Mouse (Mus musculus) left cerebral cortex, postnatal 25 days (tissue): ENCODE measurements at regions not wholly inside any gene's neighbourhood (a gene's known extent, or its start where the extent isn't known, plus 50 kb on each side); places are given as distances from the start of the nearest gene placed in this dataset.

Experiments
- DNase-seq, 2 experiments: peaks; one replicate each; pipeline ENCODE4 v3.0.0; 2022; ENCODE audit warnings: low spot score in 2 of 2, mixed read lengths in 1 of 2
- intact Hi-C: fragments of 180-260 bp; cut with DNase I; formaldehyde crosslinking; loops from one replicate; pipeline ENCODE4 v1.15.1; 2025

GRCm38 (mm10) chr13:26714056-26714455 is 55.9 kb downstream of the Hdgfl1 start:
- intact Hi-C loops, result no loop called here
- peak; percentile 40 to 79 for DNase-seq

DNA sequence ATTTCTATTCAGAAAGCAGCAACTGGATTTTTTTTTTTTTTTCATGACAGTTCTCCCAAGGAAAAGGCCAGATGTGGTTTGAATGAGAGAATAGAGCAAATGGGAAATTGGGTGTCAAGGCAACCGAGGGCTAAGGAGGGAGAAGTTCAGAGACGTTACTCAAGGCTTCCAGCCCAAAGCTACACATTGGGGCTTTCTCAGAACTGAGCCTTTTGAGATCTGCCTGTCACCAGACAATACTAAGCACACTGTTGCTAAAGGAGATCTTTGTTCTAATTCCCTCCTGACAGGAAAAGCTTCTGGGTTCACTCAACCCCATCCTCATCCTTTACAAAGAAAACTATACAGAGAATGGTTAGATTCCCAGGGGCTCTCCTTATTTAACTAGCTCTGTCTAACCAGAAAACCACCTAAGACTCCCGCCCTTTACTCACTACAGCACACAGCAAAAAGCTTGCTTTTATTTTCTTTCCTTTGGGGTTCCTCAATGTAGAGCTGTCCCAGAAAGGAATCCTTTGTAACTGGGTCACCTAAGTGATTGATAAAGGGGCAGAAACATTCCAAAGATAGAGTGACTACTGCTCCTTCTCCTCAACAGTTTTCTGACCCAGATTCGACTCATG is 70.8 kb downstream of the Hdgfl1 start:
- intact Hi-C loops, result no loop called here
- no peak for DNase-seq

- intact Hi-C loops, result no loop called here
- no peak for DNase-seq
These were observed 110.5 kb downstream of the Hdgfl1 start for GRCm38 (mm10) chr13:26659471-26659870.

- intact Hi-C loops, result no loop called here
- peak in 1 of 2 experiments; percentile 5 for DNase-seq
These were observed 112.9 kb downstream of the Hdgfl1 start for GRCm38 (mm10) chr13:26657010-26657611.
